Mouse (Mus musculus) retina, postnatal 1 day (tissue): ENCODE measurements at regions not wholly inside any gene's neighbourhood (a gene's known extent, or its start where the extent isn't known, plus 50 kb on each side); places are given as distances from the start of the nearest gene placed in this dataset.

Experiments used
- DNase-seq: peaks from one replicate; pipeline ENCODE4 v3.0.0-alpha.2; 2012

GRCm38 (mm10) chr7:113060991-113061390 lies 107.2 kb downstream of the Rassf10 start:
- no peak for DNase-seq

DNA sequence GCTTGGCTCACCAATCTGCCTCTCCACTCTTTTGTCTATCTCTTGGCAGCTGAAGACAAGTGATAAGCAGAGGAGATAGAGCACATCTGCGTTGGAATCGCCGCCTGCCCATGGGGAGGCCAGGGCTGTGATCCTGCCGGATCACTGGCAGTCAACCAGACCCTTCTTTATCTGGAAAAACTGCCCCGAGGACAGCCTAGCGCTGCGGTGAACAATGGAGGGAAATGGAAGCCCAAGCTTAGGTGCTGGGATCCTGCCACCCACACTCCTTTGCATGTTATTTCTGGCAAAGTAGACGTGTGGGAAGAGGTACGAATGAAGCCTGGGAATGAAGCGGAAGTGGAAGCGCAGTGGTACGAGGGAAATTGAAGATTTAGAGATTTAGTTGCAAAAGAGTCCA lies 112.8 kb downstream of the Rassf10 start:
- DNase-seq, result no peak

GRCm38 (mm10) chr7:113068296-113068695 lies 114.5 kb downstream of the Rassf10 start:
- no peak for DNase-seq

DNA sequence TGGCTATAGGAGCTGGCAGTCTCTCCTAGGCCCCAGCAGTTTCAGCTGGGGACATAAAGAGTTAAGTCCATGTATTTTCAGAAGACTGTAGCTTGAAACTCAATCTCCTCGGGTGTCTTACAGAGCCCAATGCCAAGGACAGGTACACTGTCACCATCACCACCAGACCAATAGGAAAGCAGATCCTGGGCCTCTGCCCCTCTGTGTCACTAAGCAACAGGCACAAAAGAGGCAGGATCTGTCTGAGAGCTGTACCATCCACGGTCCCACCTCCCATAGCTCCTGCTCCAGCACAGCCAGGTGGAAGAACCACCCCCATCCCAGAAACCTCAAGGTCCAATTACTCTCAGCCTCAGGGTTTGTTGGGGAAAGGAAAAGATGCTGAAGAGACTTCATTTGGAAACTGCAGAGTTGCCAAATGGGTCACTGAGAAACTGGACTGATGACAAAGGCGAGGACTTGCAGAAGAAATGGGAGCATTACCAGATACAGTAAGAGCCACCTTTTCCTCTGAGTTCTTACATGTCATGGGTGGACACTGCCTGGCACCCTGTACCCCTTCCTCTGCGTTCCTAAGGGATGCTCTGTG lies 115.7 kb downstream of the Rassf10 start:
- no peak for DNase-seq

DNA sequence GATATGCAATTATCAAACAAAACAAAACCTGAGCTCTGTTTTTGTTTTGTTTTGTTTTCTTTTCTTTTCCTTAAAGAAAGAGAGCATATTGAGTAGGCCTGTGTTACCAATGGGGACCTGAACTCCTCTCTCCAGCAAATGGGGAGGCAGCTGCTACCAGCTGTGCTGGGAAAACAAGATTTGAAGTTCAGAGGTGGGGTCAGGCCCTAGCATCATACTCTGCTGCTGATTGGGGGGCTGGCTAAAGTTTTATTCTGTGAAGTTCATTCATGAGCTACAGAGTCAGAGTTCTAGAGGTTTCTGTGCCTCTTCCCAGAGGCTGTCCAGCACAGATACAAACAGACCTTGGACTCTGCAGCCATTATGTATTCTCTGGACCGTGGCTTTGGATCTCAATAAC lies 117.7 kb downstream of the Rassf10 start:
- no peak for DNase-seq

DNA sequence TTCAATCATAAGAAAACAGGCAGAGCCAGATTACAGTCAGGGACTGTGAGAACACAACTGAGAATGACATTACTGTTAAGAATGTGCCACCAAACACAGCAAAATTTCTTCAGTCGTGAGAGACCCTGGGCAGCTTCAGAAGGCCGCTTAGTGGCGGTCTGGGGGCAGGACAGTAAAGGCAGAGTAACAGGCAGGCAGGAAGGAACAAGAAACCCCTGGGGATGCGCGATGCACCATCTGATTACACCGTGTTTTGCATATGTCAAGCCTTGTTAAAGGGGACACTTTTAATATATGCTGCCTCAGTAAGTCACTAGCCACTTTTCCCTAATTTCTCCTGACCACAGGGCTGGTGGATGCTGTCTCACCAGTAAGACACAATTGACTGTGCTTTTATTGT lies 120.0 kb downstream of the Rassf10 start:
- peak; percentile 58 for DNase-seq

DNA sequence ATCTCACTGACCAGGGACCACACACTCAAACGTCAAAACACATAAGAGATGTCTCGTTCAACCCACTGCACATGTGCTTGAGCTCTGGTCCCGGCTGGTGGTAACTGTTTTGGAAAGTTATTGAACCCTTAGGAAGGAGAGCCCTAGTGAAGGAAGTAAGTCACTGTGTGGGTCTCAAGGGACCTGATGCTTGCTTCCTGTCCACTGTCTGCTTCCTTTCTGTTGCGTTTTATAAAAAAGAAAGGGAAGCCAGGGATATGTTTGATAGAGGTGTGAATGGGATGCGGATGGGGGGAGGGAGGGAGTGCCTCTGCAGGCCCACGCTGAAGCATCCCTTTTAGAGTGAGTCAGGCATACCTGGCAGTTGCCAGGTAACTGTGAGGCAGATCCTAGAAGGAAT lies 121.6 kb downstream of the Rassf10 start:
- DNase-seq, result no peak

DNA sequence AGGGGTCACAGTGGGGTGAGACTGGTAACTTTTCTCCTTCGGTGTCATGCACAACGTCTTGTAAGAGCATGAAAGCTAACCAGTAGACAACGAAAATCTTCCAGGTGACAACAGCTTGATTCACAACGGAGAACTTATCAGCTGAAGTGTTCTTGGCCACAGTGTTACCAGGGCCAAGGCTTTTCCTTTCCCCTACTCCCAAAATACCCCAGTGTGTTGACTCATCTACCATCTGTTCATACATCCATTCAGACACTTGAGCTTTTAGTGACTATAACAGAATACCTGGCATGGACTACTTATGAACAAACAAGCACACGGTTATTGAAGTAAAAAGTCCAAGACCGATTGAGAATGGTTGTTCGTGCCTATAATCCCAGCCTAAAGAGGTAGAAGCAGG lies 122.5 kb downstream of the Rassf10 start:
- DNase-seq, result no peak

- peak; percentile 16 for DNase-seq
Observed at GRCm38 (mm10) chr7:113081120-113081519, 126.1 kb upstream of the Arntl start.

- no peak for DNase-seq
Observed at GRCm38 (mm10) chr7:113084930-113085625, 122.2 kb upstream of the Arntl start.

- DNase-seq, result no peak
Observed at GRCm38 (mm10) chr7:113086158-113086557, 121.1 kb upstream of the Arntl start.

- no peak for DNase-seq
Observed at GRCm38 (mm10) chr7:113087646-113088045, 119.6 kb upstream of the Arntl start.

DNA sequence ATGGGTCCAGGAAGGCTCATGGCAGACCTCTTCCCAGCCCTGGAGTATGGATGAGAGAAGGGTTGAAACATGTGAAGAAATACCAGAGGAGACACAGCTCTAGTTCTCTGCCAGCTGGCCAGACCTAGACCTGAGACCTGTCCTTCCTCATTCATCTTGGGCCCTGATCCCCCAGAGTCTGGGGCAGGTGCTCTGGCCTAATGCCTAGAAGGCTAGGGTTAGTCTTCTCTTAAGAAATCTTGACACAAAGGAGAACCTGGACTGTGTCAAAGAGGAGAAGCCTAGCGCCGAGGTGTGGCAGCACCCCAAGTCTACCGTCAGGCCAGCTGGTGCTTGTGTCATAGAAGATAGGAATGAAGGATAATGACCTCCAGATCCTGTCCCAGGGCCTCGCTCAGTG lies 118.2 kb upstream of the Arntl start:
- DNase-seq, result no peak

- no peak for DNase-seq
Observed at GRCm38 (mm10) chr7:113093931-113094330, 113.3 kb upstream of the Arntl start.

GRCm38 (mm10) chr7:113095092-113095491 lies 112.2 kb upstream of the Arntl start:
- no peak for DNase-seq

DNA sequence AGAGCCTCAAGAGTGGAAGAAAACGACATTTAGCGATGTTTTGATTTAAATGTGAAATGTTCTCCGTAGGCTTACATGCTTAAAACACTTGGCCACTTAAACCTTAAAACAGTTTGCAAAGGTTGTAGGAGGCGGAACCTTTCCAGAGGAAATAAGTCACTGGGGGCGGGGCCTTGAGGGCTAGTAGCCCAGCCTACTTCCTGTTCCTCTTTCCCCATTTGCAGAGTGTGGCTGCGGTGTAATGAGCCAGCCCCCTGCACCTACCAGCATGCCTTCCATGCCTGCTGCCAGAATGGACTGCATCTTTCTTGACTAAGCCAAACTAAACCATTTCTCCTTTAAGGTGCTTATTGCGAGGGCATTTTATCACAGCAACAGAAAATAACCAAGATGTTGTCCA lies 103.0 kb upstream of the Arntl start:
- no peak for DNase-seq

DNA sequence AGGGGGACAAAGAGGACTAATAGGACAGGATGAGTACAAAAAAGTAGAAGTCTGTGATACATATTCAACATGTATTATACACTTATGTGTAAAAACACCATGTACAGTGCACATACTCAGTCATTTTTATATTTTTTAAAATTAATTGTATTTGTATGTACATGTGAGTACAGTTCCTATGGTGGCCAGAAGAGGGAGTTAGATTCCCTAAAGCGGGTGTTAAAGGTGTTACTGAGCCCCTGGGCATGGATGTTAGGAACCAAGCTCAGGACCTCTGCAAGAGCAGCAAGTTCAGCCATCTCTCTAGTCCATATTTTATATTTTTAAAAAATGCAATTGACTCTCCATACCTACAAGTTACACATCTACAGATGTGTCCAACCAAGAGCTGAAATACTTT lies 101.9 kb upstream of the Arntl start:
- no peak for DNase-seq

GRCm38 (mm10) chr7:113106731-113107130 lies 100.5 kb upstream of the Arntl start:
- no peak for DNase-seq

DNA sequence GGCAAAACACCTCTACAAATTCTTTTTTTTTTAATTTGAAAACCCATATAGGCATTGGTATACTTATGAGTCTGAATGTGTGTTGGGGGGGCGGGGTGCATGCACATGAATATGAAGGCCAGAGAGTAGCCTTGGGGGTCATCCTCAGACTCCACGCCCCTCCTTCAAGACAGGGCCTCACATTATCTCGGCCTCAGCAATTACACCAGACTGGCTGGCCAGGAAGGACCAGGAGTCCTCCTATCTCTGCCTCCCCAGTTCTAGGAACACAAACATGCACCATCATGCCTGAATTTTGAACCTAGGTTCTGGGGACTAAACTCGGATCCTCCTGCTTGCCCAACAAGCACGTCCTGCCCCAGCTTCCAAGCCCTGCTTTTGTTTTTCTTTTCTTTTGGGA lies 99.3 kb upstream of the Arntl start:
- DNase-seq, result no peak

GRCm38 (mm10) chr7:113108442-113109000 lies 98.7 kb upstream of the Arntl start:
- DNase-seq, result no peak

DNA sequence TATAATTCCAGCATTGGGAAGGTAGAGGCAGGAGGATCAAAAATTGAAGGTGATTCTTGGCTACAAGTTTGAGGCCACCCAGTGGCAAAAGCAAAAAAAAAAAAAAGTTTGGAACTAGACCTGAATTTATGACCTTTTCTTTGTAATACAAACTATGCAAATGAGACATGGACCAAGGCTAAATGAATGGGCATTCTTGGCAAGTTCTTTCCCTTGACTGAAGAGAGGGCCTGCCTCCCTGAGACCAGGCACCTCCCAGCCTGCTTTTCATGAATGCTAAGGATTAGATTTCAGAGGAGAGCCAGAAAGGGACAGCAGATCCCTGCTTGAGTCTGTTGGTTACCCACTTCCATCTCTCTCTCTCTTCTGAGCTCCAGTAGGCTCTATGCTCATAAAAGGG lies 97.8 kb upstream of the Arntl start:
- no peak for DNase-seq

DNA sequence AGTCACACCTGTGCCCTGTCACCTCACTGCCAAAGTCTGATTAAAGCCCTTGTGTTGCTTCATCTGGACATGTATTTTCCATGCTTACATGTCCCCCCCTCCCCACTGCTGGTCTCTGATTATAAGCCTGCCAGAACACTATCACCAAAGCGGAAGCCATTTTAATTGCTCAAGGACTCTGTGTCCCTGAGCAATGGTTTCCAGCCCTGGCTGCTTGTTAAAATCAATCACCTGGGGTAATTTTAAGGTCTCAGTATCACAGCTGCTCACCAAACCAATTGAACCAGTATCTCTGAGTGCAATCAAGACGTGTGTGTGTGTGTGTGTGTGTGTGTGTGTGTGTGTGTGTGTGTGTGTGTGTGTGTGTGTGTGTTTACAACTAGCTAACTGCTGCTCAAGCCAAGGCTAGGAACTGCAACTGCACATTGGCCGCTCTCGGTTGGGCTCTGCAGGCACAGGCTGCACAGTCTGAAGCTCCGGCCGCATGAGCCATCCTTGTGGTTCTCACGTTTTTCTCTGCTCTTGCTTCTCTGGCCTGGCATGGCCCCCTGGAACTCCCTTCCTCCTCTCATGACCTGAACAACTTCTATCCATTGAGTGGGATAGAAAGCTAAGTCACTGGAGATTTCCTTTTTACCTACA lies 96.3 kb upstream of the Arntl start:
- DNase-seq, result no peak

DNA sequence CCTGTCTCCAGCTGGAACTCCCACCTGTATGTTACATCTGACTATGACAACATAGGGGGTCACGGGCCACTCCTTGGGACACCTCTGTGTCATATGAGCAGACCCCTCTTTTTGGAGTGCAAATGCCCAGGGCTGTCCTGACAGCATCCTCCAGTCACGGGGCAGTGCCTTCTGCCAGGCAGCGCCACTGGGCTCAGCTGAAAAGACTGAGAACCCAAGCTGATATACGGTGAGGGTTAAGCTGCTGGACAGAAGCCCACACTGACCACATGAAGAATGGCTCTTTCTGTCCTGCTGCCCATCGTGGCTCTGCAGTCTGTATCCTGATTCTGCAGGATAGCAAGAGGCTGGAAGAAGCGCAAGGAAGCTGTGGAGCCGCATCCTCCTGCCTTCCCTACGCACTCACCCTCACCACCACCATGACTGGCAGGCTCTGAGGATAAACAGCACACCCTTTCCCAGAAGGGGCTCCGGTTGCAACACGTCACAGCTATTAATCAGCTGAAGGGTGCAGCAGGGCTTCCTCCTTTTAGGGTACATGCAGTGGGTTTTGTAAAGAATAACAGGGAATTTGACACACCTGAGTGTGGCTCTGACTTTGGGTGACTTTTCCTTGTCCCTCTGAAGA lies 93.9 kb upstream of the Arntl start:
- DNase-seq, result no peak

- DNase-seq, result no peak
Observed at GRCm38 (mm10) chr7:113117599-113117998, 89.7 kb upstream of the Arntl start.
